Mouse (Mus musculus): Measurements from ENCODE around the gene Krcc1.
"Not testable (repeated sequence)": the region's sequence is repeated elsewhere in the genome, so short reads cannot be mapped to it uniquely, and the experiment has no call there.

Gene Krcc1

GRCm38 (mm10) chr6:71261060-71261459 lies 10.4 kb upstream of the Krcc1 start:
- DNase-seq (ENCODE audit: low spot score in 2 of 2): no peak

DNA sequence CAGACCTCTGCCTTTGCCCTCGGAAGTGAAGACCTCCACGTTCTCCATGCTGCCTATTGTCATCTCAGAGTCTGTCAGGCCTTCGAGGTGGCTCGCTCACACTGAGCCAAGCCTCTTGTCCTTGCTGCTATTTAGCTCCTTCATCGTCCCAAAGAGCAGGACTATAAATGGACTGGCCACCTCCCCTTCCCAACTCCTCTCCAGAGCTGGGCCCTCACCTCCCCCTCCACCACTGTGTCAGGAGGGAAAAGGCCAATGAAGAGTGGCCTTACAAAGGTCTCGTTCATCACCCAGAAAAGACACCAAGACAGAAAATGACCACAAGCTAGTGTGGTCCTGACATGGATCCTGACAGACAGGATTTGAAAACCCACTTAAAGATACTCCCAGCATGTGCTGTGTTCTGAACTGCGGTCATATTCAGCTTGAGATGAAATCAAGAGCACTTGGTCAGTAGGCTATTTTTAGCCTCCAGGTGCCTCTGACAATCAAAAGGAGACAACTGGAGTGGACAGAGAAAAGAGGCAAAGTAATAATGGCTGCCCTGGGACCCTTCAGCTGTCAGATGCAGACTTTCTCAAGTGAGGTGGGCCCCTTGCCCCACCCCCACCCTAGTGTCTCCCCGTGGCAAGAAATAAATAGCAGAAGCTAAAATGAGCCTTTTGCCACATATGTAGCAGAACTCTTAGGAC lies 9.2 kb upstream of the Krcc1 start:
- DNase-seq (ENCODE audit: low spot score in 2 of 2): no peak

DNA sequence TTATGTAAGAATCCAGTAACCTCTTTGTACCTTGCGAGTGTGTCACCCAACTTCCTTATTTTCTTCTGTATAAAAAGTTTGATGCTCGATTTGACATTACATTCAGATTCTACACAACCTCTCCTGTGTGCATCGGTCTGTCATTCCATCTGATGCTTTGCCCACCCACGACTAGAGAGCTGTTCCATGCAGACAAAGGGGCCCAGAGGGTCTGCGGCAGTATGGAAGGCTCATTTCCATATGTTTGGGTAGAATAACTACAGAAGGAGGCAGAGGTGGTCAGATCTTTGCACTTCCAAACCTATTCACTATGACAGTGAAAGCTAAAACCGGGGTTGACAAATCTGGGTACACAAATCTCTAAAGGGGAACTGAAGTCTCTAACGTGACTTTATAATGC lies 3.9 kb upstream of the Krcc1 start:
- DNase-seq (ENCODE audit: low spot score in 2 of 2): not testable (repeated sequence)

- no peak for DNase-seq (ENCODE audit: low spot score in 2 of 2)
Measured at GRCm38 (mm10) chr6:71268929-71269685, 2.4 kb upstream of the Krcc1 start.

- DNase-seq (ENCODE audit: low spot score in 2 of 2): not testable (repeated sequence)
Measured at GRCm38 (mm10) chr6:71269686-71270050, 1.8 kb upstream of the Krcc1 start.

DNA sequence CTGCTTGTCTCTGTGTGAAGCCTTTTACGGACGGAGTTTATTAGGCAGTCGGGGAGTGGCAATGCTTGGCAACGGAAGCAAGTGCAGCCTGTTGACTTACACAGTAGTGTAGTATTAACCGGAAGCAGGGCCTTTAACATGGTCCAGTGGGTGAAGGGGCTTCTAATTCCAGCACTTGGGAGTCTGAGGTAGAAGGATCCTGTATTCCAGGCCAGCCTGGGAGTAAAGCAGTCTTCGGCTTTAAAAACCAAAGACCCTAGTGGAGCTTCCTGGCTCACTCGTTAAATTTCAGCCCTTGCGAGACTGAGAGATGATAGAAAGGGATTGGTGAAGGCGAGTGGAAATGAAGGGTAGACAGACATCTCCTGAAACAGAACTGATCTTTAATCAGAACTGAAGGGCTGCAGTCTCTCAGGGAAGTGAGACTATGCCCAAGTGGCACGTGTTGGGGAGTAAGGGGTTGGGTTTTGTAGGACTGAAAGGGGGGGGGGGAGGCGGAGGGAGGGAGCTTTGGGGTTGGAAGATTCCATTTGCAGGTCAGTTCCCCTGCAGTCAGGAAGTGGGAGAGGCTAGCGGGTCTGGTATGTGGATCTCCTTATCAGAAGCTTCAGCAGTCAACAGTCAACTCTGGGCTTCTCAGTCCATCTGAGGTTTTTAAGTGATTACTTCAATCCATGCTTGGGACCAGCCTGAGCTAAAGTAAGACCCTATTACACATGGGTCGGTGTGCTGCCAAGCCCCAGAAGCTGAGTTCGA lies 998 bp upstream of the Krcc1 start:
- DNase-seq (ENCODE audit: low spot score in 2 of 2): peak in 1 of 2 experiments; percentile 23

DNA sequence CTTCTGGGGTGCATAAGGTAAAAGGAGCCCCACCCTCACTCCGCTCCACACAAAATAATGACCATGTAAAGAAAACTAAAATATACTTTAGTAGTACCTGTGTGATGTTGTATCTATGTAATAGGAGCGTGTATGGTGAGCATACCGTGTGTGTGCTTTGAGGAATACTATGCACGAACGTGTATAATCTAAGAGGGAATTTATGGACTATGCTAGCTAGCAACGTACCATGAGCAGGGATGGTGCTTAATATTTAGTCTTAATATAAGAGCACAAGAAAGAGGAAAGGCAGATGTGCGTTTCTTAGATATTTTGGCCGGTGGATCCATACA lies 454 bp upstream of the Krcc1 start:
- no peak for DNase-seq (ENCODE audit: low spot score in 2 of 2)

- DNase-seq (ENCODE audit: low spot score in 2 of 2): no peak
Measured at GRCm38 (mm10) chr6:71272316-71272741, 852 bp downstream of the Krcc1 start.

DNA sequence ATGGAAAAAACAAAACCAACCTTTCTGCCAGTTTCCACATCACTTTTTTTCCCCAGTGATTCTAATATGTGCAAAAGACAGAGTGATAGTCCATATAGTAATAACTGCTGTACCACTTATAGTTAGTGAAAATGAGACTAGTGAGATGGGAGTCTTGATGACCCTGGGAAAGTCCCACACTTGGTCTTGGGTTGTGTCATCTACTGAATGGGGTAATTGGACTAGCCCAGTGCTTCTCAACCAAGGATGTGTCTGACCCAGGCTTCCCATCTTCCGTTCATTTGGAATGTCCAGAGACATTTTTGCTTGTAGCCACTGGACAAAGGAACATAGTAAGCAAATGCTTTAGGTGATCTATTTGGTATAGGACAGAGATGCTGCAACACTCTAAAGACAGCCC lies 2.2 kb downstream of the Krcc1 start:
- no peak for DNase-seq (ENCODE audit: low spot score in 2 of 2)

DNA sequence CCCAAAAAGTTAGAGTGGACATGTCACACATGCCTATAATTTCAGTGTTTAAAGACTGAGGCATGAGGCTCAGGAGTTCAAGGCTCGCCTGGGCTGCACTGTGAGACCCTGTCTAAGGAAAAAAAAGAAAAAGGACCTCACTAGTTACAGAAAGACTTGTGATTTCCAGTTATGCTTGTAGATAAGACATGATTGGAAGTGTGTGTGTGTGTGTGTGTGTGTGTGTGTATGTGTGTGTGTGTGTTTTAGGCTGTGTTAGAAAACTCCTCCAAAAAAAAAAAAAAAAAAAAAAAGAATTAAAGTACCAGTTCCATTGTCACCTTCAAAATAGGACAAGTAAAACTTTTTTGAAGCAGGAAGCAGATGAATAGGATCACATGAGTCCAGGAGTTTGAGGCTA lies 3.1 kb downstream of the Krcc1 start:
- DNase-seq (ENCODE audit: low spot score in 2 of 2): no peak

GRCm38 (mm10) chr6:71279418-71279817 lies 7.9 kb downstream of the Krcc1 start:
- no peak for DNase-seq (ENCODE audit: low spot score in 2 of 2)

DNA sequence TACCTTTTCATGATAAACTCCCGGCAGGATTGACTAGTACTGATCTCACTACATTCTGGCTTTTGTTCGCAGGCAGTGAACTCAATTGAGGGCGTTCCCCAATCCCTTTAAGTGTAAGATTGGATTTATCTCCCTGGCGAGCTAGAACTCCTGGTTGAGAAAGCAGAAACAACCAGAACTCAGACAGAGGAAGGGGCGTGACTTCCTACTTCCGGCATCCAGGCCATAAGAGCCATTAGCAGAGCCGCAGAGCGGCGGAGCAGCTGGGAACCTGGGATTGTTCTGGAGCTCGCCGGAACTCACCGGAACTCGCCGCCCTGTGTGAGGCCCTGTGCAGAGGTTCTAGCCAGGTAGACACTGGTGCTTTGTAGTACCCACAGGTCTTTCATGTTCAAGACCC lies 22.0 kb downstream of the Krcc1 start:
- DNase-seq (ENCODE audit: low spot score in 2 of 2): no peak

- no peak for DNase-seq (ENCODE audit: low spot score in 2 of 2)
Measured at GRCm38 (mm10) chr6:71295303-71295702, 23.8 kb downstream of the Krcc1 start.

GRCm38 (mm10) chr6:71298051-71298450 lies 26.6 kb downstream of the Krcc1 start:
- no peak for DNase-seq (ENCODE audit: low spot score in 2 of 2)

- no peak for DNase-seq (ENCODE audit: low spot score in 2 of 2)
Measured at GRCm38 (mm10) chr6:71298751-71299150, 27.3 kb downstream of the Krcc1 start.

DNA sequence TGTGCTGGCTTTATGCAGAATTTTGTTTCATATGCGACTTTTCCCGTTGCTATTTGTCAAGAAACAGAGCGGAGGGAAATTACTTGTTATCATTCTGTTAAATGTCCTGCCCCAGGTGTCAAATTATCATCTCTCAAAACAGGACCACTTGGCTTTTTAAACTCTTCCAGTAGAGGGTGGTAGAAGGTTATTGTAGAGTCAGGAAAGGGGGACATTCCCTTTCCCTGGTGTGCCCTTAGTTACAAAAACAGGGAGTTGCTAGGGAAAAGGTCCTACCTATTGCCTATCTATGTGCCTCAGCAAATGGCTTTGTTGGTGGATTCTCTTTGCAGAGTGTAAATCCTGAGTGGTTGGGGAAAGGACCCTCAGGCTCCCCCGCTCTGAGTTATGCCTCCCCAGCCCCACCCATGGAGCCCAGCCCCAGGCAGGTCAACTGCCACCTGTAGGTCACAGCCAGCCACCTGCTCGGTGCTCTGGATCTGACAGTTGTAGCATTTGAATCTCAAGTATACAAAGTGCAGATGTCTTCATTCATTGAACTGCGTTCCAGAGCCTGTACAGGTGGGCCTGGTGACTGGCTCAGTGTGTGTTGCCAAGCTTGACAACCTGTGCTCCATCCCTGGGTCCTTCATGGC lies 30.7 kb downstream of the Krcc1 start:
- no peak for DNase-seq (ENCODE audit: low spot score in 2 of 2)

GRCm38 (mm10) chr6:71307486-71307885 lies 36.0 kb downstream of the Krcc1 start:
- no peak for DNase-seq (ENCODE audit: low spot score in 2 of 2)

GRCm38 (mm10) chr6:71321826-71322283 lies 50.4 kb downstream of the Krcc1 start, which contains the start of gene Smyd1:
Gene Smyd1, minus strand, starts transcription at chr6:71322233.
- no peak for DNase-seq (ENCODE audit: low spot score in 2 of 2)

- DNase-seq (ENCODE audit: low spot score in 2 of 2): no peak
Measured at GRCm38 (mm10) chr6:71322491-71322921, 51.0 kb downstream of the Krcc1 start, which contains the start of gene Cd8b1. Gene Cd8b1, plus strand, starts transcription at chr6:71322788.

GRCm38 (mm10) chr6:71324816-71325215 lies 53.3 kb downstream of the Krcc1 start:
- no peak for DNase-seq (ENCODE audit: low spot score in 2 of 2)

DNA sequence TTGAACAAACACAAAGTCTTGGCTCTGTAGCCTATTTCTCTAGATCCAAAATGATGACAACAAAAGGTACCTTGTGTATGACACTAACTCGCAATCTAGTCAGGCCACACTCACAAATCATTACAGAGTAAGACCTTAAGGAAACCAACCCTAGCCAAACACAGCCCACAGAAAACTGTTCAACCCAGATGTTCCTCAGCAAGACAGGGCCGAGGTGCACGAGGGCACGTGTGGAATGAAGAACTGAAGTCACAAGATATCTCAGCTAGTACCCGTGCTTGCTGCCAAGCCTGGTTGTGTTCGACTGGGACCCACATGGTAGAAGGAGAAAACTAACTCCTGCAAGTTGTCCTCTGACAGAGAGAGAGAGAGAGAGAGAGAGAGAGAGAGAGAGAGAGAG lies 58.4 kb downstream of the Krcc1 start:
- DNase-seq (ENCODE audit: low spot score in 2 of 2): no peak

GRCm38 (mm10) chr6:71330486-71330885 lies 59.0 kb downstream of the Krcc1 start:
- DNase-seq (ENCODE audit: low spot score in 2 of 2): no peak

Measured in urinary bladder, postnatal 4 days (tissue).